Mouse (Mus musculus) heart, postnatal 0 days (tissue): ENCODE measurements around the gene Dyrk3.

ENCODE experiments used
- CTCF ChIP-seq: IDR thresholded peaks from 2 replicates; pipeline ENCODE4 v1.5.1; 2016; ENCODE audit warnings: antibody characterized with exemption, control low read depth, low read depth
- EP300 ChIP-seq: IDR thresholded peaks from 2 replicates; pipeline ENCODE4 v1.6.1; 2016; ENCODE audit warnings: antibody characterized with exemption, low read depth

DNA sequence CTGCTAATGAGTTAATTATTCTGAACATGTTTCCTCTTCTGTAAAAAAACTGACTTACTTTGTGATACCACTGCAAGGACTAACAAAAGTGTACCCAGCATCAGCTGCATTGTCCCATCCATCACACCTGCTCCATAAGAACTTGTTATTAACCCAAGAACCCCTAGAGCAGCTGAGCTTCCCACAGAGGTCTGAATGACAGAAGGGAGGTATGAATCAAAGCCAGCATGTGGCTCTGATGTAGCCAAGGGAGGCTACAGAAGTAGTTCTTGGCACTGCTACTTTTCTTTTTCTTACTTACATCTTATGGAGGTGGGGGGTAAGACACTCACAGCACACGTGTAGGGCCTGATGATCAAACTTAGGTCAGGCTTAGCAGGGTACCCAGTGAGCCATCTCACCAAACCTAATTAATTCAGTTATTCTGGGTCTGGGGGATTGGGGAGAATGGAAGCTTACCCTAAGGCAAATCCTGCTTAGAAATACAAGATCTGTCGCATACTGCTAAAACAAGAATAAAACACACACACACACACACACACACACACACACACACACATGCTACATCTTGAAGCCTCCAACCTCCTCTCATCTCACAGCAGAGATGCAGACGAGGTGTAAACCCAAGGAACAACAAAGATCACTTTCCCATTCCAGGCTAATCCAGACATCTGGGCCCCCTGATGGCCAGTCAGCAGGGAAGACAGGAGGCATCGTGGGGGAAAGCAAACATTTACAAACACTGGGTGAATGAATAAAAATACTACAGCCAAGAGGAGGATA, 52.0 kb downstream of the Dyrk3 start:
- TF ChIP-seq CTCF (no peak), EP300 (no peak)
